Mouse (Mus musculus): Measurements from ENCODE around the gene Scn1a.

DNA sequence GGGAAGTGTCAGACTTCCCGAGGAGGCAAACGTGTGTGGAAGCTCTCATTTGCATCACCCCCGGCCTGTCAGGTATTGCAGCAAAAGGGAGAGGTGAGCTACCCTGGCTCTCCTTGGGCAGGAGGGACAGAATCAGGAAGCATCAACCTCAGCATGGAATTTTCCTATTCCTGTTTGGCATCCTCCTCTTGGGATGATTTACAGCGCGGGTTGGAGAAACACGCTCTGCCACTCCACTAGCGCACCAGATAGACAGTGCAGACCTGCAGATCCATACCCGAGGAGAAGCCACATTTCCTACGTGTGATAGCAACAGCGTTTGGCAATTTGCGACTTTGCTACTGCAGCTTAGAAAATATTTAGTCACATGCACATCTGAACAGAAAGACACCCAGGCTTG lies 32.2 kb downstream of the Scn1a start:
- TF ChIP-seq CTCF (IDR thresholded peaks at IDR 0.05; ENCODE audit: control insufficient read depth, insufficient read depth, insufficient replicate concordance, low read depth, low read length): no peak
- no peak for TF ChIP-seq POLR2A (IDR thresholded peaks at IDR 0.05; ENCODE audit: control insufficient read depth, low read depth, low read length)
